Comparison of ENCODE assay signal across 9 mouse cellular contexts in genomic region chr7:45198435-45198834, GRCm38 (mm10). TPM values are rescaled to one million over a fixed set of nuclear protein-coding genes. Genes with fewer than 3 reads are reported as not detected.
A peak's percentile ranks its signal among the peaks of the same experiment; 100 is the strongest.
DNase-seq lines count a peak whose midpoint lies in the region; ATAC-seq lines count a peak whose summit lies in the region.
"Had no signal": no experiment of that assay in that cellular context is flagged by ENCODE, and none has a peak within 500 bp of the region (broad histone marks: within the 10 kb centered on the region; RNA-seq: fewer than 3 reads in every experiment).

No protein-coding gene starts in this region.

- no peaks in the 10 kb centered on the region for H3K9me3 ChIP-seq in forebrain, embryonic 16.5 days (ENCODE audit: control insufficient read depth, low read length)
- H3K9me3 ChIP-seq in hindbrain, embryonic 11.5 days (ENCODE audit: control insufficient read depth, low read length), result no peaks in the 10 kb centered on the region

- peak; percentile 54 for ATAC-seq in forebrain, embryonic 16.5 days
- ATAC-seq in hindbrain, embryonic 11.5 days (ENCODE audit: low FRiP score), result peak; percentile 47

- no peaks in the 10 kb centered on the region for H3K27me3 ChIP-seq in forebrain, embryonic 16.5 days (replicated peaks; ENCODE audit: control insufficient read depth, insufficient read depth, low read length)
- H3K27me3 ChIP-seq in hindbrain, embryonic 11.5 days (ENCODE audit: control insufficient read depth, insufficient read depth, low read length), result peaks cover 4% of the 10 kb centered on the region

- peaks cover 5% of the 10 kb centered on the region for H3K4me1 ChIP-seq in forebrain, embryonic 16.5 days (replicated peaks; ENCODE audit: control insufficient read depth, insufficient read depth, low read length)
- H3K4me1 ChIP-seq in hindbrain, embryonic 11.5 days (replicated peaks; ENCODE audit: control insufficient read depth, insufficient read depth, low read length), result no peaks in the 10 kb centered on the region

- no peak overlapping the region for H3K4me3 ChIP-seq in forebrain, embryonic 16.5 days (replicated peaks; ENCODE audit: low read length)
- H3K4me3 ChIP-seq in hindbrain, embryonic 11.5 days (ENCODE audit: low read depth, low read length), result no peak overlapping the region

- H3K9ac ChIP-seq in forebrain, embryonic 16.5 days (replicated peaks; ENCODE audit: low read depth, low read length), result 0 out of 2 replicates have a peak overlapping the region, but pooled peaks have one; percentile 8
- no peak overlapping the region for H3K9ac ChIP-seq in hindbrain, embryonic 11.5 days (ENCODE audit: low read depth, low read length)

- WGBS in forebrain, embryonic 16.5 days, result 10% methylated on average over 5 of the region's 5 CpGs
- 18% methylated on average over 5 of the region's 5 CpGs for WGBS in hindbrain, embryonic 11.5 days

- no peak overlapping the region for H3K27ac ChIP-seq in forebrain, embryonic 16.5 days (ENCODE audit: low read length)
- no peak overlapping the region for H3K27ac ChIP-seq in hindbrain, embryonic 11.5 days (ENCODE audit: low read depth, low read length)

- no peaks in the 10 kb centered on the region for H3K36me3 ChIP-seq in forebrain, embryonic 16.5 days (ENCODE audit: control insufficient read depth, insufficient read depth)
- no peaks in the 10 kb centered on the region for H3K36me3 ChIP-seq in hindbrain, embryonic 11.5 days (ENCODE audit: control insufficient read depth, insufficient read depth, low read length)

- DNase-seq in Muller cell, postnatal 12 days (ENCODE audit: inconsistent ontology term), result peak; percentile 71
- DNase-seq in cerebellum, adult 11 months, result peak; percentile 88
- peak; percentile 77 for DNase-seq in hindbrain, embryonic 11.5 days (ENCODE audit: low spot score)
- peak; percentile 47 for DNase-seq in layer of hippocampus, adult 9-10 months (ENCODE audit: low spot score)
- DNase-seq in lung, postnatal 25 days (ENCODE audit: low spot score), result peak; percentile 78
- DNase-seq in retina, postnatal 7 days (ENCODE audit: low read depth, low spot score), result peak; percentile 79
- DNase-seq in thymus, postnatal 4 days, result no peak

- peak overlapping the region; percentile 7; the same call in 1 of the 2 replicates for H3K4me2 ChIP-seq in forebrain, embryonic 16.5 days (ENCODE audit: low read length)
- H3K4me2 ChIP-seq in hindbrain, embryonic 11.5 days (replicated peaks; ENCODE audit: low read depth, low read length), result no peak overlapping the region

RNA-seq across cellular contexts. Expression of gene Ccdc155, which starts 6.3 kb away (rescaled TPM):
- 0.58 and 0.95 TPM in 2 replicates for polyA plus RNA-seq in forebrain, embryonic 16.5 days (2015; fragmentation: Nextera tagmentation; extraction: Ambion mirVana)
- 0.31 and 0.40 TPM in 2 replicates for polyA plus RNA-seq in hindbrain, embryonic 11.5 days (2014; fragmentation: Nextera tagmentation; extraction: Ambion mirVana)

RNA-seq across cellular contexts. Expression of gene Dkkl1, which starts 13.5 kb away (rescaled TPM):
- 1.1 and 2.2 TPM in 2 replicates for polyA plus RNA-seq in forebrain, embryonic 16.5 days (2015; fragmentation: Nextera tagmentation; extraction: Ambion mirVana)
- 1.6 and 1.7 TPM in 2 replicates for polyA plus RNA-seq in hindbrain, embryonic 11.5 days (2014; fragmentation: Nextera tagmentation; extraction: Ambion mirVana)

RNA-seq across cellular contexts. Expression of gene Tead2, which starts 17.1 kb away (rescaled TPM):
- 73.1 and 79.5 TPM in 2 replicates for polyA plus RNA-seq in forebrain, embryonic 16.5 days (2015; fragmentation: Nextera tagmentation; extraction: Ambion mirVana)
- polyA plus RNA-seq in hindbrain, embryonic 11.5 days (2014; fragmentation: Nextera tagmentation; extraction: Ambion mirVana), result 229 and 242 TPM in 2 replicates

RNA-seq across cellular contexts. Expression of gene Pth2, which starts 17.6 kb away (rescaled TPM):
- polyA plus RNA-seq in forebrain, embryonic 16.5 days (2015; fragmentation: Nextera tagmentation; extraction: Ambion mirVana), result 0.63 TPM in 1 of 2 replicates, not detected in the other
- polyA plus RNA-seq in hindbrain, embryonic 11.5 days (2014; fragmentation: Nextera tagmentation; extraction: Ambion mirVana), result not detected in 2 replicates

RNA-seq across cellular contexts. Expression of gene Gfy, which starts 19.1 kb away (rescaled TPM):
- polyA plus RNA-seq in forebrain, embryonic 16.5 days (2015; fragmentation: Nextera tagmentation; extraction: Ambion mirVana), result 0.51 TPM in 1 of 2 replicates, not detected in the other
- not detected in 2 replicates for polyA plus RNA-seq in hindbrain, embryonic 11.5 days (2014; fragmentation: Nextera tagmentation; extraction: Ambion mirVana)
- polyA plus RNA-seq: heart, embryonic 16.5 days had no signal
